Mouse (Mus musculus): ENCODE measurements around the gene Pla2g1b. TPM values are rescaled to one million over a fixed set of nuclear protein-coding genes. Genes with fewer than 3 reads are reported as not detected.
"Not testable (repeated sequence)": the region's sequence is repeated elsewhere in the genome, so short reads cannot be mapped to it uniquely, and the experiment has no call there.

Pla2g1b gene
- polyA plus RNA-seq, 2 experiments = not detected

DNA sequence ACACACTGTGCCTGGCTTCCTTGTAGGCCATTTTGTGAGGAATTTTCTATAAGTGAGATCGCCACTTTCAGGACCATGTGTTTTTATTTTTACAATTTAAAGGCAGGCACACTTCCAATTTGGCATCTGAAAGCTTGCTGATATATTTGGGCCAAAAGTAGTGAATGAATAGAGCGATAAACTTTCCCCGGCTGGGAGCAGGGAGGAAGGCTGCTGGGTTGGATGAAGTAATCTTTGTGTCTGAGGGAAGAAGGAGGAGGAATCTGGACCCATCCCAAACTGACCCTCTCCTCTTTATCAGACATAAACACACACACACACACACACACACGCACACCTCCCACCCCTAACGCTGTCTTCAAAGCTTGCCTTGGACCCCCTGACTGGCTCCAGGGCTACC is 27.4 kb downstream of the Pla2g1b start:
- WGBS = 21% methylated on average over 5 of the region's 5 CpGs
- no peak for ATAC-seq (ENCODE audit: low FRiP score, low read depth)
- peak overlapping the region; percentile 85 for H3K27ac ChIP-seq (replicated peaks; ENCODE audit: low read depth, low read length)
- peak; percentile 84 for DNase-seq (ENCODE audit: low spot score)
- no peaks in the 10 kb centered on the region for H3K9me3 ChIP-seq (ENCODE audit: control insufficient read depth, low read length)
- peak overlapping the region; percentile 26; the same call in 1 of the 2 replicates for H3K4me2 ChIP-seq (replicated peaks; ENCODE audit: low read depth, low read length, severe bottlenecking)
- peaks cover 22% of the 10 kb centered on the region for H3K4me1 ChIP-seq (ENCODE audit: control insufficient read depth, insufficient read depth, low read length)
- no peaks in the 10 kb centered on the region for H3K36me3 ChIP-seq (ENCODE audit: control insufficient read depth, insufficient read depth, low read length)
- H3K9ac ChIP-seq (ENCODE audit: low read depth, low read length, severe bottlenecking) = no peak overlapping the region
- H3K27me3 ChIP-seq (ENCODE audit: control insufficient read depth, insufficient read depth, low read length) = no peaks in the 10 kb centered on the region
- H3K4me3 ChIP-seq (replicated peaks; ENCODE audit: low read length) = no peak overlapping the region
- TF ChIP-seq POLR2A (IDR thresholded peaks at IDR 0.05; ENCODE audit: borderline replicate concordance, extremely low read depth, insufficient read depth, insufficient read length) = no peak

DNA sequence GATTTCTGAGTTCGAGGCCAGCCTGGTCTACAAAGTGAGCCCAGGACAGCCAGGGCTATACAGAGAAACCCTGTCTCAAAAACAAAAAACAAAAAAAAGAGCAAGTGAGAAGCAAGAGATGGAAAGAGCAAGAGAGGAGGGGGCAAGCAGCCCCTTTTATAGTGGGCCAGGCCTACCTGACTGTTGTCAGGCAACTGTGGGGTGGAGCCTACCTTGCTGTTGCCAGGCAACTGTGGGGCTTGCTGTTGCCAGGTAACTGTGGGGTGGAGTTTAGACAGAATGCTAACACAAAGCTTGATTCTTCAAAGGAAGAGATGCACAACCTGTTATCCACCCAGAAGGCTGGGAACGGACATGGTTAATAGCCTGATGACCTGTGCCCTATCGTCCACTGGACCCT is 29.6 kb downstream of the Pla2g1b start:
- H3K4me2 ChIP-seq (replicated peaks; ENCODE audit: low read depth, low read length, severe bottlenecking); H3K36me3 ChIP-seq (ENCODE audit: control insufficient read depth, insufficient read depth, low read length); H3K9ac ChIP-seq (ENCODE audit: low read depth, low read length, severe bottlenecking); H3K27ac ChIP-seq (replicated peaks; ENCODE audit: low read depth, low read length); H3K4me3 ChIP-seq (replicated peaks; ENCODE audit: low read length); ATAC-seq (ENCODE audit: low FRiP score, low read depth); H3K27me3 ChIP-seq (ENCODE audit: control insufficient read depth, insufficient read depth, low read length); DNase-seq (ENCODE audit: low spot score); H3K9me3 ChIP-seq (ENCODE audit: control insufficient read depth, low read length): not testable (repeated sequence)
- 88% methylated on average over 3 of the region's 3 CpGs for WGBS
- H3K4me1 ChIP-seq (ENCODE audit: control insufficient read depth, insufficient read depth, low read length) = peaks cover 22% of the 10 kb centered on the region

GRCm38 (mm10) chr5:115497033-115497432 is 31.0 kb downstream of the Pla2g1b start:
- no peaks in the 10 kb centered on the region for H3K9me3 ChIP-seq (ENCODE audit: control insufficient read depth, low read length)
- DNase-seq (ENCODE audit: low spot score) = no peak

GRCm38 (mm10) chr5:115498307-115499240 is 32.5 kb downstream of the Pla2g1b start:
- Histone ChIP-seq H3K9ac (ENCODE audit: low read depth, low read length, severe bottlenecking) (no peak overlapping the region), H3K4me2 (replicated peaks; ENCODE audit: low read depth, low read length, severe bottlenecking) (no peak overlapping the region), H3K4me3 (replicated peaks; ENCODE audit: low read length) (no peak overlapping the region), H3K36me3 (ENCODE audit: control insufficient read depth, insufficient read depth, low read length) (no peaks in the 10 kb centered on the region), H3K27ac (replicated peaks; ENCODE audit: low read depth, low read length) (no peak overlapping the region), H3K4me1 (ENCODE audit: control insufficient read depth, insufficient read depth, low read length) (peaks cover 3% of the 10 kb centered on the region; the same call in 1 of the 2 replicates), H3K9me3 (ENCODE audit: control insufficient read depth, low read length) (no peaks in the 10 kb centered on the region), H3K27me3 (ENCODE audit: control insufficient read depth, insufficient read depth, low read length) (no peaks in the 10 kb centered on the region)
- TF ChIP-seq POLR2A (IDR thresholded peaks at IDR 0.05; ENCODE audit: borderline replicate concordance, extremely low read depth, insufficient read depth, insufficient read length) = no peak
- DNase-seq (ENCODE audit: low spot score) (no peak), ATAC-seq (ENCODE audit: low FRiP score, low read depth) (no peak)
- WGBS = 47% methylated on average over 9 of the region's 9 CpGs

More at GRCm38 (mm10) chr5:115497033-115497432, 31.0 kb downstream of the Pla2g1b start:
- peaks cover 12% of the 10 kb centered on the region for H3K4me1 ChIP-seq (ENCODE audit: control insufficient read depth, insufficient read depth, low read length)
- no peaks in the 10 kb centered on the region for H3K36me3 ChIP-seq (ENCODE audit: control insufficient read depth, insufficient read depth, low read length)
- H3K9ac ChIP-seq (ENCODE audit: low read depth, low read length, severe bottlenecking) = no peak overlapping the region
- H3K27me3 ChIP-seq (ENCODE audit: control insufficient read depth, insufficient read depth, low read length) = no peaks in the 10 kb centered on the region
- H3K4me3 ChIP-seq (replicated peaks; ENCODE audit: low read length) = no peak overlapping the region
- no peak overlapping the region for H3K4me2 ChIP-seq (replicated peaks; ENCODE audit: low read depth, low read length, severe bottlenecking)
- H3K27ac ChIP-seq (replicated peaks; ENCODE audit: low read depth, low read length) = no peak overlapping the region
- 78% methylated on average over 7 of the region's 7 CpGs for WGBS
- no peak for ATAC-seq (ENCODE audit: low FRiP score, low read depth)
- no peak for TF ChIP-seq POLR2A (IDR thresholded peaks at IDR 0.05; ENCODE audit: borderline replicate concordance, extremely low read depth, insufficient read depth, insufficient read length)

GRCm38 (mm10) chr5:115500383-115500935 is 34.4 kb downstream of the Pla2g1b start:
- WGBS = 77% methylated on average over 12 of the region's 12 CpGs
- H3K27ac ChIP-seq (replicated peaks; ENCODE audit: low read depth, low read length) = no peak overlapping the region
- H3K36me3 ChIP-seq (ENCODE audit: control insufficient read depth, insufficient read depth, low read length) = no peaks in the 10 kb centered on the region
- H3K9me3 ChIP-seq (ENCODE audit: control insufficient read depth, low read length) = no peaks in the 10 kb centered on the region
- H3K4me1 ChIP-seq (ENCODE audit: control insufficient read depth, insufficient read depth, low read length) = no peaks in the 10 kb centered on the region
- H3K9ac ChIP-seq (ENCODE audit: low read depth, low read length, severe bottlenecking) = no peak overlapping the region
- H3K4me3 ChIP-seq (replicated peaks; ENCODE audit: low read length) = no peak overlapping the region
- ATAC-seq (ENCODE audit: low FRiP score, low read depth) (no peak), DNase-seq (ENCODE audit: low spot score) (no peak)
- no peak overlapping the region for H3K4me2 ChIP-seq (replicated peaks; ENCODE audit: low read depth, low read length, severe bottlenecking)
- no peaks in the 10 kb centered on the region for H3K27me3 ChIP-seq (ENCODE audit: control insufficient read depth, insufficient read depth, low read length)
- no peak for TF ChIP-seq POLR2A (IDR thresholded peaks at IDR 0.05; ENCODE audit: borderline replicate concordance, extremely low read depth, insufficient read depth, insufficient read length)
